Mouse (Mus musculus) intestine, postnatal 0 days (tissue): ENCODE results near the gene Cdc42. TPM values are rescaled to one million over a fixed set of nuclear protein-coding genes. Genes with fewer than 3 reads are reported as not detected.

ENCODE experiments used
- ATAC-seq: fragments of 200-750 bp; cut with Nextera tagmentation; 2 replicates; pipeline ENCODE4 v1.8.0; 2017; ENCODE audit warnings: mild to moderate bottlenecking, moderate TSS enrichment, moderate library complexity
- H3K27ac ChIP-seq: fragments of 300-500 bp; sonication (generic); 2 replicates; pipeline ENCODE4 v1.5.1; 2014; ENCODE audit warnings: mild to moderate bottlenecking, low read depth, low read length, moderate library complexity
- H3K27me3 ChIP-seq: fragments of 300-500 bp; sonication (generic); replicated peaks from 2 replicates; pipeline ENCODE4 v1.6.1; 2014; ENCODE audit warnings: low read length, mixed read lengths; ENCODE audit not compliant: control insufficient read depth, insufficient read depth
- H3K36me3 ChIP-seq: fragments of 300-500 bp; sonication (generic); 2 replicates; pipeline ENCODE4 v1.6.1; 2014; ENCODE audit warnings: mild to moderate bottlenecking, moderate library complexity; ENCODE audit not compliant: control insufficient read depth, insufficient read depth
- H3K4me1 ChIP-seq: fragments of 300-500 bp; sonication (generic); replicated peaks from 2 replicates; pipeline ENCODE4 v1.6.1; 2014; ENCODE audit warnings: antibody characterized with exemption, low read length, mixed read lengths; ENCODE audit not compliant: control insufficient read depth, insufficient read depth
- H3K4me2 ChIP-seq: fragments of 300-500 bp; sonication (generic); replicated peaks from 2 replicates; pipeline ENCODE4 v1.6.1; 2014; ENCODE audit warnings: low read depth, mild to moderate bottlenecking, moderate library complexity
- H3K4me3 ChIP-seq: fragments of 300-500 bp; sonication (generic); 2 replicates; pipeline ENCODE4 v1.5.1; 2014; ENCODE audit warnings: low read depth, low read length
- H3K9ac ChIP-seq: fragments of 300-500 bp; sonication (generic); 2 replicates; pipeline ENCODE4 v1.6.1; 2014; ENCODE audit warnings: mild to moderate bottlenecking, low read depth, low read length
- H3K9me3 ChIP-seq: fragments of 300-500 bp; sonication (generic); 2 replicates; pipeline ENCODE4 v1.6.1; 2016; ENCODE audit warnings: mixed run types; ENCODE audit not compliant: control insufficient read depth
- CTCF ChIP-seq: sonication (generic); IDR thresholded peaks from 2 replicates; pipeline ENCODE4 v1.5.1; 2016; ENCODE audit warnings: low read depth, mild to moderate bottlenecking, control low read depth, antibody characterized with exemption, moderate library complexity
- WGBS: fragments of 180-500 bp; shearing (Covaris S2); extraction: QIAGEN DNeasy Blood & Tissue Kit; methylation state at CpG from one replicate; pipeline ENCODE4 v1.1.7; 2014; 5-methylcytosine and 5-hydroxymethylcytosine counted together
- polyA plus RNA-seq: library from polyadenylated mRNA; unstranded; fragments of >200 nt; fragmentation: Nextera tagmentation; extraction: Ambion mirVana; gene quantifications from 2 replicates; pipeline ENCODE4 v1.2.1, GENCODE M21; 2015

The Cdc42 gene
- polyA plus RNA-seq, 1 experiment from 2014 or later: 471 TPM

GRCm38 (mm10) chr4:137366097-137366496 lies 8.6 kb upstream of the Cdc42 start:
- Histone ChIP-seq H3K4me1 (0 out of 2 replicates have a peak, but pooled peaks cover 3% of the 10 kb centered on the region), H3K9me3 (no peaks in the 10 kb centered on the region), H3K36me3 (no peaks in the 10 kb centered on the region), H3K27me3 (no peaks in the 10 kb centered on the region), H3K27ac (no peak overlapping the region), H3K4me2 (no peak overlapping the region), H3K9ac (no peak overlapping the region), H3K4me3 (no peak overlapping the region)
- TF ChIP-seq CTCF: no peak
- 90% methylated on average over 4 of the region's 4 CpGs for WGBS
- ATAC-seq: no peak

- no peak overlapping the region for H3K4me3 ChIP-seq
- TF ChIP-seq CTCF: no peak
- no peaks in the 10 kb centered on the region for H3K36me3 ChIP-seq
- H3K9me3 ChIP-seq: no peaks in the 10 kb centered on the region
- ATAC-seq: no peak
- WGBS: 86% methylated on average over 19 of the region's 19 CpGs
- H3K4me1 ChIP-seq: 0 out of 2 replicates have a peak, but pooled peaks cover 3% of the 10 kb centered on the region
- H3K27me3 ChIP-seq: no peaks in the 10 kb centered on the region
- no peak overlapping the region for H3K9ac ChIP-seq
- H3K4me2 ChIP-seq: no peak overlapping the region
- H3K27ac ChIP-seq: no peak overlapping the region
Measured at GRCm38 (mm10) chr4:137365356-137366062, 8.0 kb upstream of the Cdc42 start.

GRCm38 (mm10) chr4:137364826-137365225 lies 7.3 kb upstream of the Cdc42 start:
- WGBS: 88% methylated on average over 6 of the region's 6 CpGs

GRCm38 (mm10) chr4:137360996-137361395 lies 3.5 kb upstream of the Cdc42 start:
- Histone ChIP-seq H3K4me2 (no peak overlapping the region), H3K9ac (no peak overlapping the region), H3K4me1 (0 out of 2 replicates have a peak, but pooled peaks cover 2% of the 10 kb centered on the region), H3K36me3 (no peaks in the 10 kb centered on the region), H3K27ac (no peak overlapping the region), H3K27me3 (no peaks in the 10 kb centered on the region), H3K4me3 (no peak overlapping the region), H3K9me3 (no peaks in the 10 kb centered on the region)
- no peak for TF ChIP-seq CTCF
- ATAC-seq: no peak
- WGBS: 69% methylated on average over 3 of the region's 3 CpGs

More at GRCm38 (mm10) chr4:137364826-137365225, 7.3 kb upstream of the Cdc42 start:
- Histone ChIP-seq H3K4me1 (0 out of 2 replicates have a peak, but pooled peaks cover 3% of the 10 kb centered on the region), H3K9ac (no peak overlapping the region), H3K4me2 (no peak overlapping the region), H3K4me3 (no peak overlapping the region), H3K9me3 (no peaks in the 10 kb centered on the region), H3K27ac (no peak overlapping the region), H3K36me3 (no peaks in the 10 kb centered on the region), H3K27me3 (no peaks in the 10 kb centered on the region)
- TF ChIP-seq CTCF: no peak
- ATAC-seq: no peak

- Histone ChIP-seq H3K4me1 (peaks cover 4% of the 10 kb centered on the region; the same call in 1 of the 2 replicates), H3K36me3 (no peaks in the 10 kb centered on the region), H3K9ac (no peak overlapping the region), H3K4me2 (peak overlapping the region; percentile 24; the same call in 1 of the 2 replicates), H3K4me3 (no peak overlapping the region), H3K9me3 (no peaks in the 10 kb centered on the region), H3K27ac (no peak overlapping the region), H3K27me3 (no peaks in the 10 kb centered on the region)
- no peak for ATAC-seq
- TF ChIP-seq CTCF: no peak
- 53% methylated on average over 14 of the region's 14 CpGs for WGBS
Measured at GRCm38 (mm10) chr4:137358291-137359002, 927 bp upstream of the Cdc42 start.
